Mouse (Mus musculus) midbrain, embryonic 12.5 days (tissue): ENCODE results near the gene Sphk1. TPM values are rescaled to one million over a fixed set of nuclear protein-coding genes. Genes with fewer than 3 reads are reported as not detected.
"Not testable (repeated sequence)": the region's sequence is repeated elsewhere in the genome, so short reads cannot be mapped to it uniquely, and the experiment has no call there.

Experiments used
- ATAC-seq: fragments of 200-750 bp; cut with Nextera tagmentation; 2 replicates; pipeline ENCODE4 v1.8.0; 2017; ENCODE audit warnings: low read depth, moderate TSS enrichment, moderate library complexity; ENCODE audit not compliant: low FRiP score
- H3K27ac ChIP-seq: fragments of 300-500 bp; sonication (generic); replicated peaks from 2 replicates; pipeline ENCODE4 v1.5.1; 2016; ENCODE audit warnings: mild to moderate bottlenecking
- H3K27me3 ChIP-seq: fragments of 300-500 bp; sonication (generic); 2 replicates; pipeline ENCODE4 v1.6.1; 2016; ENCODE audit warnings: mild to moderate bottlenecking
- H3K36me3 ChIP-seq: fragments of 300-500 bp; sonication (generic); 2 replicates; pipeline ENCODE4 v1.6.1; 2016
- H3K4me1 ChIP-seq: fragments of 300-500 bp; sonication (generic); 2 replicates; pipeline ENCODE4 v1.6.1; 2016
- H3K4me2 ChIP-seq: fragments of 300-500 bp; sonication (generic); replicated peaks from 2 replicates; pipeline ENCODE4 v1.6.1; 2016; ENCODE audit warnings: mild to moderate bottlenecking, moderate library complexity
- H3K4me3 ChIP-seq: fragments of 300-500 bp; sonication (generic); 2 replicates; pipeline ENCODE4 v1.5.1; 2016; ENCODE audit warnings: mild to moderate bottlenecking
- H3K9ac ChIP-seq: fragments of 300-500 bp; sonication (generic); replicated peaks from 2 replicates; pipeline ENCODE4 v1.6.1; 2016; ENCODE audit warnings: mild to moderate bottlenecking, moderate library complexity
- H3K9me3 ChIP-seq: fragments of 300-500 bp; sonication (generic); 2 replicates; pipeline ENCODE4 v1.6.1; 2016; ENCODE audit warnings: mild to moderate bottlenecking
- WGBS: fragments of 180-500 bp; shearing (Covaris S2); methylation state at CpG from one replicate; pipeline ENCODE4 v1.1.7; 2016; 5-methylcytosine and 5-hydroxymethylcytosine counted together
- polyA plus RNA-seq: library from polyadenylated mRNA; unstranded; fragments of >200 nt; fragmentation: Nextera tagmentation; extraction: Ambion mirVana; gene quantifications from 2 replicates; pipeline ENCODE4 v1.2.1, GENCODE M21; 2016

Sphk1 gene
- 4.6 and 7.1 TPM in 2 replicates for polyA plus RNA-seq

DNA sequence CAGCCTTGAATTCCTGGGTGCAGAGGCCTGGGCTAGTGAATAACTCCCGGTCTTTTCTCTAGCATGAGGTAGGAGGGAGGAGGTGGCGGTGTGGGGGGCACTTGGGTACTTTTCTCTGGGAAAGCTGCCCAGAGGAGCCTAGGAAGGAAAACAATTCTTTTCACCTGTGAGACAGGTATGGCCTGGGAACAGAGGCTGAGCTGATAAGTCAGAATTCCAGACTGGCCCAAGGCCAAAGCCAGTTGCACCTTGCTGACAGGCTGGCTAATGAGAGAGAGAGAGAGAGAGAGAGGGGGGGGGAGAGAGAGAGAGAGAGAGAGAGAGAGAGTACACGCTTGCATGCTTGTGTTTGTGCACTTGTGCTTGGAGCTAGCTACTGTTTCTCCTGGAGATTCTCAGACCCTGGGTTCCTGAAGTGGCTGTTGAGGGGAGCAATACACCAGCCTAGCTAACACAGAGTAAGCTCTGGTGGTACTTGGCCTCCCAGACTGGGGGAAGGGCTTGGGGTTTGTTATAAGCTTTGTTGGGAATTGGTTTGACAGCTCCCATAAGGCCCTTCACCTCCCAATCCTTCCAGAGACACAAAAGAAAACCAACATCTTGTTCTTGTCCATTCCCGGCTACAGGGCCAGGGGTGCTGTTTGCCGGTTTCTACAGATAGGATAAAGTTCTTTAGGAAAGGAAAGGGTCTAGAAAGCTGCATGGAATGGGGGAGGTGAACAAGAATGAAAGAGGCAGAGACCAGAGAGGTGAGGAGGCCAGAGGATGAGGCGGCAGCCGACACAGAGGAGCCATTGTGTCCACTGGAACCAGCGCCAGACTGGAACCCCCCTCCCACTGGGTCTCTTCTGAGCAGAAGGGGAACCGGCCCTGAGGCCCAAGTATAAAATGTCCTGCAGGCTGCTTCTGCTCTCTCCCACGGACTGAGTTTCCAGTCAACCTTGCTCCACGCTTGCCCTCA lies at the start of gene Sphk1:
Sphk1 (plus strand) TSS at position 739 of the 961 bp plus-strand sequence.
- Histone ChIP-seq H3K4me1 (peaks cover 41% of the 10 kb centered on the region), H3K27ac (peak within 1 kb of the TSS; percentile 64)

DNA sequence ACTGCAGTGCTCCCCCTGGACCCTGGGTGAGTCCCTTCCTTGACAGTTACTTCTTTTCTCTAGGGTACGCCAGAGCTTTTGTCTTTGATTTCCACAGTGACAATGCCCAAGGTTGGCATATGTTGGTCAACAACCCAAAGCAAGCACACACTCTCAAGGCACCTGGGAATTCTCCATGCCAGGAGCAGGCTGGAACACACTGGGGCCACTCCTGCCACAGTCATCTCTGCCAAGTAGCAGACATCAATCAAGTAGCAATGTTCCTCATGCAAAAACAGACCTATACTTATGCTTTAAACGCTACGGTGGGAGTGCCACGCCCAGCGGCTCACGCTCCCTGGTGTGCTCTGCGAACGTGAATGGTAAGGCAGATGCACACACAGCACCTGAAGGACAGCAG lies 49.8 kb upstream of the Sphk1 start:
- H3K4me1 ChIP-seq: no peaks in the 10 kb centered on the region
- H3K9ac ChIP-seq: no peak overlapping the region
- no peak overlapping the region for H3K4me3 ChIP-seq
- H3K9me3 ChIP-seq: no peaks in the 10 kb centered on the region
- no peak overlapping the region for H3K27ac ChIP-seq
- no peak for ATAC-seq
- no peaks in the 10 kb centered on the region for H3K27me3 ChIP-seq
- WGBS: 97% methylated on average over 8 of the region's 8 CpGs
- no peak overlapping the region for H3K4me2 ChIP-seq
- peaks cover 96% of the 10 kb centered on the region for H3K36me3 ChIP-seq

More for the DNA sequence above, at the start of gene Sphk1:
- WGBS: 19% methylated on average over 11 of the region's 11 CpGs
- peak; percentile 55; the same call in 1 of the 2 replicates for ATAC-seq
- Histone ChIP-seq H3K4me2 (peak within 1 kb of the TSS; percentile 87), H3K27me3 (peaks cover 58% of the 10 kb centered on the region), H3K9me3 (no peaks in the 10 kb centered on the region), H3K9ac (peak within 1 kb of the TSS; percentile 46), H3K36me3 (no peaks in the 10 kb centered on the region), H3K4me3 (peak within 1 kb of the TSS; percentile 49)

- Histone ChIP-seq H3K4me1 (no peaks in the 10 kb centered on the region), H3K27me3 (no peaks in the 10 kb centered on the region), H3K27ac (no peak overlapping the region), H3K4me3 (no peak overlapping the region), H3K9ac (no peak overlapping the region), H3K9me3 (no peaks in the 10 kb centered on the region), H3K36me3 (peaks cover 96% of the 10 kb centered on the region), H3K4me2 (no peak overlapping the region)
- ATAC-seq: no peak
- 83% methylated on average over 7 of the region's 7 CpGs for WGBS
These were observed 48.9 kb upstream of the Sphk1 start for GRCm38 (mm10) chr11:116481776-116482175.

DNA sequence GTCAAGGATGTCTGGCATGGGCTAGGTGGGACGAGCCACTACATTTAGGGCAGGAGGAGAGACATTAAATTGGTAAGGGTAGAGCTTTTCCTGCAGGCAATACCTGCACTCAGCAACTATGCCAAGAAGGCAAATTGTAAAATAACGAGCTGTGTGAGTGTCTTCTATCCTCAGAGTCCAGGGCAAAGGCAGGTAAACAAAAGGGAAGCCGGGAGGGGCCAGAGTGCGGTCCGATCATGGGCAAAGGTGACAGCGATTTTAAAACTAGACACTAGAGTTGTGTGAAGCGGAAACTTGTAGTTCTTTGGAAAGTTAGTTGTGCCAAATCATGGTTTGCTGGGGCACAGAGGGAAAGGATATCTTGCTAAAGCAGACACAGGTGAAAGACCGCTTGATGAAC lies 46.5 kb upstream of the Sphk1 start:
- H3K9ac ChIP-seq: no peak overlapping the region
- H3K36me3 ChIP-seq: peaks cover 87% of the 10 kb centered on the region
- ATAC-seq: no peak
- no peak overlapping the region for H3K27ac ChIP-seq
- H3K9me3 ChIP-seq: no peaks in the 10 kb centered on the region
- H3K4me2 ChIP-seq: no peak overlapping the region
- H3K4me3 ChIP-seq: no peak overlapping the region
- H3K27me3 ChIP-seq: no peaks in the 10 kb centered on the region
- 94% methylated on average over 8 of the region's 8 CpGs for WGBS
- H3K4me1 ChIP-seq: peaks cover 4% of the 10 kb centered on the region; the same call in 1 of the 2 replicates

DNA sequence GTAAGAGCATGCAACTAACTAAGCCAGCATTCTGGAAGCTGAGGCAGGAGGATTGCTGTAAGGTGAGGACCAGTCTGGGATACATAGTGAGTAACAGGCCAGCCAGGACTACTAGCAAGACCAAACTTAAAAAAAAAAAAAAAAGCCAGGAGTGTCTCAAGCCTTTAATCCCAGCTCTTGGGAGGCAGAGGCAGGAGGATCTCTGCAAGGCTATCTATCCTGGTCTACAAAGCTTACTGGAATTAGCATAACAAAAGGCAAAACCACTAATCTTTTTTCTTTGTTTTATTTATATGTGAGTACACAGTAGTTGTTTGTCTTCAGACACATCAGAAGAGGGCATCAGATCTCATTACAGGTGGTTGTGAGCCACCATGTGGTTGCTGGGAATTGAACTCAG lies 42.5 kb upstream of the Sphk1 start:
- no peak overlapping the region for H3K27ac ChIP-seq
- H3K9ac ChIP-seq: no peak overlapping the region
- no peaks in the 10 kb centered on the region for H3K9me3 ChIP-seq
- H3K27me3 ChIP-seq: no peaks in the 10 kb centered on the region; the same call in 1 of the 2 replicates
- no peak overlapping the region for H3K4me3 ChIP-seq
- H3K4me2 ChIP-seq: no peak overlapping the region
- peaks cover 9% of the 10 kb centered on the region for H3K4me1 ChIP-seq
- ATAC-seq: no peak
- H3K36me3 ChIP-seq: peaks cover 51% of the 10 kb centered on the region

DNA sequence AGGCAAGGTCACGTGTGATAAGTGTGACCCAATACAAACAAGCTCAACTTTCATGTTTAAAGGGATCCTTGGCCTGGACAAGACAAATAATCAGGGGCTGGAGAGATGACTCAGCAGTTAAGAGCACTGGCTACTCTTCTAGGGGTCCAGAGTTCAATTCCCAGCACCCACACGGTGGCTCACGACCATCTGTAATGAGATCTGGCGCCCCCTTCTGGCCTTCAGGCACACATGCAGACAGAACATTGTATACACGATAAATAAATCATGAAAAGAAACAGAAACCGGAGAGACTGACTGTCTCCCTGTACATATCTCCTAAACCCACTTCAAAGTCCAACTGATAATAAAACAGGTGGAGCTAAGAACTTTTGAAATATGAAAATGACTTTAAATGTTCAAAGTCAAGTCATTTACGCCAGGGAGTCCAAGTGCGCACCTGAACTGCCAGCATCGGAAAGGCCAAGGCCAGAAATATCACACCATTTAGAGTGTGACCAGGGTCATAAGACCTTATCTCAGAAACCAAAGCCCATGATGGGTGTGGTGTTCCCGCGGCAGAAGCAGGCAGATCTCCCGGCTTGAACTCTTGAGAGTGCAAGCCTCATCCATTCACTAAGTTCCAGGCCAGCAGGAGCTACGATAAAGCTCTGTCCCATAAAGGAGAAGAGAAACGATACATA lies 41.9 kb upstream of the Sphk1 start:
- Histone ChIP-seq H3K4me1 (peaks cover 9% of the 10 kb centered on the region), H3K9ac (peak overlapping the region; percentile 97), H3K36me3 (peaks cover 45% of the 10 kb centered on the region), H3K27ac (no peak overlapping the region), H3K4me3 (peak overlapping the region; percentile 98), H3K4me2 (peak overlapping the region; percentile 75), H3K9me3 (no peaks in the 10 kb centered on the region), H3K27me3 (no peaks in the 10 kb centered on the region; the same call in 1 of the 2 replicates)
- ATAC-seq: no peak
- 76% methylated on average over 14 of the region's 14 CpGs for WGBS

DNA sequence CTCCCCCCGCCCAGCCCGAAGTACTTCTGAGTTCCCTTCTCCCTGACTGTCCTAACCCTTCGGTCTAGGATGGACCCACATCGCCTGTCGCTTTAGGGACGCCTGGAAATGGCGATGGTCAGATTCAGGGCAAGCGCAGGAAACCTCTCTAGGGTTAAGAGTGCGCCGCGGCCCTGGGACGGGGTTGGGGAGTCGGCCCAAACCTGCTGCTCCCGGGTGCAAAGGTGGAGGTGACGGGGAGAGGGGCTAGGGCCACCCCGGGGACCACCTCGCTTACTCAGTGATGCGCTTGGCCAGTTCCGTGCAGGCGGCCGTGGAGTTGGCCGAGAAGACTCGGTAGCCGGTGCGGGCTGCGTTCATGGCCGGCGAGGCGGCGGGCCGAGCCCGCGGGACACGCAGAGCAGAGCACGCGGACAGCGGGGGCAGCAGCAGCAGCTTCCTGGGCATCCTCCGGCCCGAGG lies 40.9 kb upstream of the Sphk1 start:
- Histone ChIP-seq H3K36me3 (peaks cover 35% of the 10 kb centered on the region), H3K9ac (peak overlapping the region; percentile 97), H3K4me3 (peak overlapping the region; percentile 98), H3K9me3 (no peaks in the 10 kb centered on the region), H3K4me1 (peaks cover 9% of the 10 kb centered on the region), H3K27me3 (no peaks in the 10 kb centered on the region; the same call in 1 of the 2 replicates), H3K4me2 (peak overlapping the region; percentile 75), H3K27ac (peak overlapping the region; percentile 96)
- under 1% methylated on average over 39 of the region's 39 CpGs for WGBS
- peak; percentile 64 for ATAC-seq

- Histone ChIP-seq H3K4me3 (peak overlapping the region; percentile 98), H3K4me1 (peaks cover 11% of the 10 kb centered on the region), H3K36me3 (peaks cover 29% of the 10 kb centered on the region), H3K9ac (peak overlapping the region; percentile 97), H3K9me3 (no peaks in the 10 kb centered on the region), H3K27me3 (no peaks in the 10 kb centered on the region; the same call in 1 of the 2 replicates), H3K4me2 (peak overlapping the region; percentile 75), H3K27ac (peak overlapping the region; percentile 96)
- under 1% methylated on average over 60 of the region's 62 CpGs for WGBS
- ATAC-seq: peak; percentile 90
These were observed 40.3 kb upstream of the Sphk1 start for GRCm38 (mm10) chr11:116490232-116491107.

DNA sequence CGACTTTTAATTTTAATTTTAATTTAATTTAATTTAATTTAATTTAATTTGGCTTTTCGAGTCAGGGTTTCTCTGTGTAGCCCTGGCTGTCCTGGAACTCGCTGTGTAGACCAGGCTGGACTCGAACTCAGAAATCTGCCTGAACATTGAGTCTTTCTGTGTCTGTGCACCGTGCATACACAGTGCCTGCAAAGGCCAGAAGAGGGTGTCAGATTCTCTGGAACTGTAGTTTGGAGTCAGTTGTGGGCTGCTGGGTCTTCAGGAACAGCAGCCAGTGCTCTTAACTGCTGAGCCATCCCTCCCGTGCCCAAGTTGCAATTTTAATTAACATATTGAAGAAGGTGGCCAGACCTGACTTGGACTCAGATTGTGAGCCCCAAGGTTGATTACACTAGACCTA lies 39.4 kb upstream of the Sphk1 start:
- Histone ChIP-seq H3K27me3 (no peaks in the 10 kb centered on the region; the same call in 1 of the 2 replicates), H3K4me2 (peak overlapping the region; percentile 75), H3K27ac (no peak overlapping the region), H3K9me3 (no peaks in the 10 kb centered on the region), H3K4me3 (no peak overlapping the region), H3K36me3 (peaks cover 20% of the 10 kb centered on the region), H3K9ac (no peak overlapping the region), H3K4me1 (peaks cover 11% of the 10 kb centered on the region)
- no peak for ATAC-seq
- WGBS: 71% methylated on average over 6 of the region's 6 CpGs

- not testable (repeated sequence) for ATAC-seq, H3K36me3 ChIP-seq, H3K4me2 ChIP-seq, H3K4me3 ChIP-seq, H3K27ac ChIP-seq, H3K9me3 ChIP-seq, H3K27me3 ChIP-seq, H3K9ac ChIP-seq
- H3K4me1 ChIP-seq: peaks cover 11% of the 10 kb centered on the region
- 94% methylated on average over 1 of the region's 1 CpGs for WGBS
These were observed 38.2 kb upstream of the Sphk1 start for GRCm38 (mm10) chr11:116492507-116492906.

DNA sequence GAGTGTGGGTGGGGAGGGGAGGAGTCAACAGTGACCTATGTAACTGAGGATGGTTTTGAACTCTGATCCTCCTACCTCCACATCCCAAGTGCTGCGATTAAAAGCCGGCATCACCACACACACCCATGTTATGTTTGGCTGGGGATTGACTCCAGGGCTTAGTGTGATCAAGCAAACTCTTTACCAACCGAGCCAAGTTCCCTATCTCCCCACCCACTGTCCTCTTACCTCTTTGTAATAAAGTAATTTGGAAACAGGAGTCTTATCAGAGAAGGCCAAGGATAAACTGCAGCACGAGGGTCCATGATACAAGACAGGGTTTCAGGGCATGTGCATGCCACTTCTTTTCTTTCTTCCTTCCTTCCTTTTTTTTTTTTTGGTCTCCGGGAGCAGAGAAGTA lies 37.5 kb upstream of the Sphk1 start:
- no peak overlapping the region for H3K9ac ChIP-seq
- no peak for ATAC-seq
- H3K9me3 ChIP-seq: 0 out of 2 replicates have a peak, but pooled peaks cover 1% of the 10 kb centered on the region
- H3K4me3 ChIP-seq: no peak overlapping the region
- no peak overlapping the region for H3K4me2 ChIP-seq
- H3K4me1 ChIP-seq: peaks cover 11% of the 10 kb centered on the region
- H3K36me3 ChIP-seq: 0 out of 2 replicates have a peak, but pooled peaks cover 2% of the 10 kb centered on the region
- WGBS: 88% methylated on average over 5 of the region's 5 CpGs
- H3K27me3 ChIP-seq: no peaks in the 10 kb centered on the region; the same call in 1 of the 2 replicates
- H3K27ac ChIP-seq: no peak overlapping the region
